11 mouse cellular contexts compared by ENCODE assay signal in the genomic region with DNA sequence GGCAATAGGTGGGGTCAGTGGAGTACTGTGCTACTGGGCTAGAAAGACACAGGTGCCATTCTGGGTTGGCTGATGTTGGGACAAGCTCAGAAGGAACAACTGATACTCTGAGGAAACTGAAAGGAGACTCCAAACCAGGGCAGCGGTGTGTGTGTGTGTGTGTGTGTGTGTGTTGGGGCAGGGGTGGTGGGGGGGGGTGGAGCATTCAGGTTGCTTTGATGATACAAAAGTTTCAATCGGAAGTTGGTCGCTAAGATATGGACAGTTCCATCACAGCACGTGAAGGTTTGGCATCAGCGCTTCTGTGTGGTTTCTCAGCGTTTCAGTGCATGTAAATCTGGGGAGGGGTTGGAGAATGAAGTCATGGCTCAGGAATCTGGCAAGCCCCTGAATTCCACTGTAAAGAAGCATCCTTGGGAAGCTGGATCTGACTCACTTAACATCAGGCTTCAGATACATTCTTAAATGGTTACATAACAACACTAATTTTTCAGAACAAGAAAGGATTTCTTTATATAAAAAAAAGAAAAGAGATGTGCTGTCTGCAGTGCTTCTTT.
DNase-seq lines count a peak whose midpoint lies in the region; ATAC-seq lines count a peak whose summit lies in the region.
"Had no signal": no experiment of that assay in that cellular context is flagged by ENCODE, and none has a peak within 500 bp of the region (broad histone marks: within the 10 kb centered on the region; RNA-seq: fewer than 3 reads in every experiment).

No protein-coding gene starts in this region.

- H3K4me3 ChIP-seq in heart, embryonic 11.5 days (ENCODE audit: low read depth, low read length), result no peak overlapping the region
- H3K4me3 ChIP-seq in neural tube, embryonic 12.5 days, result no peak overlapping the region
- H3K4me3 ChIP-seq in embryonic facial prominence, embryonic 14.5 days (ENCODE audit: low read depth, low read length), result no peak overlapping the region
- H3K4me3 ChIP-seq: lung, embryonic 15.5 days; neural tube, embryonic 15.5 days had no signal

- 53% methylated on average over 6 of the region's 6 CpGs for WGBS in heart, embryonic 11.5 days (ENCODE audit: insufficient replicate concordance)
- 79% methylated on average over 6 of the region's 6 CpGs for WGBS in neural tube, embryonic 12.5 days
- 49% methylated on average over 6 of the region's 6 CpGs for WGBS in embryonic facial prominence, embryonic 14.5 days

- ATAC-seq in heart, embryonic 11.5 days (replicated peaks; ENCODE audit: insufficient number of reproducible peaks, low FRiP score, low TSS enrichment), result no peak
- ATAC-seq in neural tube, embryonic 12.5 days (ENCODE audit: low FRiP score, low read depth), result 0 out of 2 replicates have a peak, but pooled peaks have one; percentile 29
- ATAC-seq in embryonic facial prominence, embryonic 14.5 days (ENCODE audit: low read depth), result peak; percentile 51; the same call in 1 of the 2 replicates

- H3K4me2 ChIP-seq in heart, embryonic 11.5 days, result no peak overlapping the region
- H3K4me2 ChIP-seq in neural tube, embryonic 12.5 days (replicated peaks), result no peak overlapping the region
- H3K4me2 ChIP-seq in embryonic facial prominence, embryonic 14.5 days (ENCODE audit: low read depth, low read length), result no peak overlapping the region
- H3K4me2 ChIP-seq: hindbrain, embryonic 14.5 days; lung, embryonic 15.5 days; neural tube, embryonic 15.5 days had no signal

- DNase-seq in heart, postnatal 4 days, result peak; percentile 33
- no peak for DNase-seq in neural tube, embryonic 10.5 days (ENCODE audit: extremely low spot score, low spot score)
- DNase-seq in embryonic facial prominence, embryonic 14.5 days (ENCODE audit: low spot score), result peak; percentile 73
- DNase-seq in yolk sac, embryonic 10.5 days (ENCODE audit: low spot score), result peak; percentile 8
- DNase-seq in cerebellum, postnatal 4 days (ENCODE audit: low spot score in 2 of 2), result no peak
- no peak for DNase-seq in left cerebral cortex, adult 11 months (ENCODE audit: low spot score)

- 0 out of 2 replicates have a peak, but pooled peaks cover 4% of the 10 kb centered on the region for H3K4me1 ChIP-seq in heart, embryonic 11.5 days (ENCODE audit: control insufficient read depth, insufficient read depth, low read length)
- no peaks in the 10 kb centered on the region for H3K4me1 ChIP-seq in neural tube, embryonic 12.5 days
- H3K4me1 ChIP-seq in embryonic facial prominence, embryonic 14.5 days (ENCODE audit: control insufficient read depth, insufficient read depth, low read length), result no peaks in the 10 kb centered on the region
- H3K4me1 ChIP-seq: lung, embryonic 15.5 days had no signal

- H3K36me3 ChIP-seq in heart, embryonic 11.5 days (ENCODE audit: control insufficient read depth, insufficient read depth, low read length), result no peaks in the 10 kb centered on the region
- H3K36me3 ChIP-seq in neural tube, embryonic 12.5 days, result no peaks in the 10 kb centered on the region
- no peaks in the 10 kb centered on the region for H3K36me3 ChIP-seq in embryonic facial prominence, embryonic 14.5 days (ENCODE audit: control insufficient read depth, insufficient read depth, low read length)
- H3K36me3 ChIP-seq: lung, embryonic 15.5 days; neural tube, embryonic 15.5 days had no signal

- no peaks in the 10 kb centered on the region for H3K9me3 ChIP-seq in heart, embryonic 11.5 days (replicated peaks; ENCODE audit: control insufficient read depth, low read length)
- H3K9me3 ChIP-seq in neural tube, embryonic 12.5 days, result no peaks in the 10 kb centered on the region
- no peaks in the 10 kb centered on the region for H3K9me3 ChIP-seq in embryonic facial prominence, embryonic 14.5 days (ENCODE audit: control insufficient read depth, low read length)
- H3K9me3 ChIP-seq: lung, embryonic 15.5 days; neural tube, embryonic 15.5 days had no signal

- no peaks in the 10 kb centered on the region for H3K27me3 ChIP-seq in heart, embryonic 11.5 days (ENCODE audit: control insufficient read depth, insufficient read depth, low read length)
- H3K27me3 ChIP-seq in neural tube, embryonic 12.5 days (replicated peaks), result no peaks in the 10 kb centered on the region
- no peaks in the 10 kb centered on the region for H3K27me3 ChIP-seq in embryonic facial prominence, embryonic 14.5 days (replicated peaks; ENCODE audit: control insufficient read depth, insufficient read depth, low read length)
- H3K27me3 ChIP-seq: lung, embryonic 15.5 days; neural tube, embryonic 15.5 days had no signal

- no peak overlapping the region for H3K9ac ChIP-seq in heart, embryonic 11.5 days (ENCODE audit: low read depth, low read length)
- no peak overlapping the region for H3K9ac ChIP-seq in neural tube, embryonic 12.5 days
- no peak overlapping the region for H3K9ac ChIP-seq in embryonic facial prominence, embryonic 14.5 days (ENCODE audit: low read depth, low read length)
- H3K9ac ChIP-seq: hindbrain, embryonic 14.5 days; lung, embryonic 15.5 days; neural tube, embryonic 15.5 days had no signal

- no peak overlapping the region for H3K27ac ChIP-seq in heart, embryonic 11.5 days (ENCODE audit: low read depth, low read length)
- no peak overlapping the region for H3K27ac ChIP-seq in neural tube, embryonic 12.5 days
- no peak overlapping the region; the same call in 1 of the 2 replicates for H3K27ac ChIP-seq in embryonic facial prominence, embryonic 14.5 days (replicated peaks; ENCODE audit: low read depth, low read length)
- H3K27ac ChIP-seq: hindbrain, embryonic 14.5 days; lung, embryonic 15.5 days; neural tube, embryonic 15.5 days had no signal

Comparison
In these comparisons a context has a peak if more than half of its experiments do, and no peak if none do; other contexts are left out.
1. DNase-seq: peak in heart, postnatal 4 days (single experiment), embryonic facial prominence, embryonic 14.5 days (single experiment) and yolk sac, embryonic 10.5 days (single experiment); none in neural tube, embryonic 10.5 days (single experiment), cerebellum, postnatal 4 days (0 of 2) and left cerebral cortex, adult 11 months (single experiment).